Mouse (Mus musculus): ENCODE results near the gene Vwce.

Gene Vwce

DNA sequence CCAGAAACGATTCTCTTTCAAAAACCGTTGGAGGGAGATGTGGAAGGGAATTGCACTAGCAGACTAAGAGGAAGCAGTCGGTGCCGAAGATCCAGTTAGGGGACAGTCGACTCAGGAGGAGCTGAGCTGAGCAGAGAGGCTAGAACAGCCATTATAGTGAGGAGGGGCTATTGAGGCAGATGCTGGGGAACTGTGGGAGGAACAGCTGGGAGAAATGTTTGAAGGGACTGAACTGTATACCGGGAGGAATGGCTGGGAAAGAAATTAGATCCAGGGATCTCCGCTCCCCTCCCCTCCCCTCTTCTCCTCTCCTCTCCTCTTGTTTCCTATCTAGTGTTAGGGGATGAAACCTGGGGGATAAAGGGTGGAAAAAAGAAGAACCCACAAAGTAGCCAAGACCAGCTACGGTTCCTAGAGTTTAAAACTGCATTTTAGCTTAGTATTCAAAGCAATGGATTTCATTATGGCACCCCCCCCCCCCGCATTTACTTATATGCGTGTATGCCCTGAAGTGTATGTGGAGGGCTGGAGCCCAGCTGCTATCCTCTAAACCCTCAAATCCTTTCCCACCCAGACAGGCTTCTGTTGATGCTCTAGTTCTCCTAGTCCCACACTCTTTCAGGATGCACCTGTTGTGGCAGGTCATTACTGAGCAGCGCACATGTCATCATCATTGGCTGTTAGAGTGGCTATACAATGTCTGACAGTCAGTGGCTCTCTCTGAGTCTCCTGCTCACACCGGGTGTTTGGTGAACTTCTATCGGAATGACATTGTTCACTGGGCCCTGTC is 6.8 kb downstream of the Vwce start:
- DNase-seq (ENCODE audit: extremely low spot score), result no peak

- DNase-seq (ENCODE audit: extremely low spot score), result no peak
These were observed 11.6 kb downstream of the Vwce start for GRCm38 (mm10) chr19:10645616-10646015.

GRCm38 (mm10) chr19:10648156-10648555 is 14.1 kb downstream of the Vwce start:
- no peak for DNase-seq (ENCODE audit: extremely low spot score)

DNA sequence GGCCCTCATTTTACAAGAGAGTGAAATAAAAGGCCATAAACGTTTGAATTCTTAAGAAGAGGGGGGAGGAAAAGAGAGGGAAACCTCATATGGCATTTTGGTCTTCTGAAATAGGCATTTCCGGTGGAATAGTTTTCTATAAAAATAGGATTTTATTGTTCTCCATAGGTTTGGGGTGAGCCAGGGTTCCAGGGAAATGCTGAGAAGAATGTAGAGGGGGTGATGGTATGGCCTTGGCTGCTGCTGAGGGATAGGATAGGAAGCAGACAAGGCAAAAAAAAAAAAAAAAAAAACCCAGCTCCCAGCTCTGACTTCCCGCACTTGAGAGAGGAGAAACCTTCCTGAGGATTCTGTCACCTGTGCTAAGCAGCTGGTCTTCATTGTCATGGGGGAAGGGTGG is 22.0 kb downstream of the Vwce start:
- no peak for DNase-seq (ENCODE audit: extremely low spot score)

DNA sequence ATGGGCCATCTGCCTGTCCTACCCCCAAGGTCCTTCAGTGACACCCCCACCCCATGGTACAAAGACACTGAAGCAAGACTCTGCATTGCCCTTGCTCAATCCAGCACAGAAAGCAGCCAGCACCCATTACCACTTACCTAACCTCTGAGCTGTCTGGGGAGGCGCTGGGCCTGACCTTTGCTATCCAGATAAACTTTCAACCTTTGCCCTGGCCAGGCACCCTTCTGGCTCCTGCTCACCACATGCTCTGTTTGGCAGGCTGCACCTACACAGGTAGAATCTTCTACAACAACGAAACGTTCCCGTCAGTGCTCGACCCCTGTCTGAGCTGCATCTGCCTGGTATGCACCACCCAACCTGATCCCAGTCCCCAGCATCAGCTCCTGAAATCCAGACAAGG is 23.7 kb downstream of the Vwce start:
- no peak for DNase-seq (ENCODE audit: extremely low spot score)

DNA sequence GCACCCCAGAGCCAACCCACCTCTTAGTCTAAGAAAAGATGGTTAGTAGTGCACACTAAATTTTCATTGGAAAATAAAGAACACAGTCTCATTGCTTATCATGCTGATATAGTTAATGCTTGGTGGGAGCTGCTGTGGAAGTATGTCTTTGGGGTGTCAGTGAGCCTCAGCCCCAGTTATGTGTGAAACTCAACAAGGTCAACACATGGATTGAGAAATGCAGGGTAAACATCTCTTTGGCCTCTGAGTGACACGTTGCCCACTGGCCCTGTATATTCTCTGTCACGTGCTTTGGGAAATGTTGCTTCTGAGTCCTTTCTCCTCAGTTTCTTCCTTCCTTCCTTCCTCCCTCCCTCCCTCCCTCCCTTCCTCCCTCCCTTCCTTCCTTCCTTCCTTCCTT is 24.4 kb downstream of the Vwce start:
- no peak for DNase-seq (ENCODE audit: extremely low spot score)

DNA sequence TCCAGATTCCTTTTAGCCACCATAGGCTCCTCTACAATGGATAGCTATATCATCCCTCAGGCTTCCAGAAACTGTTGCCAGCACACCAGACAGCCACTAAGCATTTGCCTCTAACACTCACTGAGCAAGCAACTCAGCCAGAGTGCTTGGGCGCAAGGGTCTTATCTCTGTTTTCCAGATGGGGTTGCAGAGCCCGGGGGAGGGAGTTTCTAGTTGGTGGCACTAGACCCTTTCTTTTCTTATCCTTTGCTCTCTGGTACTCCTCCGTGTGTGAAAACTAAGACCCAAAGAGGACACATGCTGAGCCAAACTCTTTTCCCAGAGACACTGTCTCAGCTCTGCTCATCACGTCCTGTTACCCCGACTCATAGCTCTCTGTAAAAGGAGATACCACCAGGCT is 27.4 kb downstream of the Vwce start:
- no peak for DNase-seq (ENCODE audit: extremely low spot score)

GRCm38 (mm10) chr19:10661919-10662318 is 27.9 kb downstream of the Vwce start:
- no peak for DNase-seq (ENCODE audit: extremely low spot score)

GRCm38 (mm10) chr19:10662665-10663064 is 28.7 kb downstream of the Vwce start:
- DNase-seq (ENCODE audit: extremely low spot score), result no peak

DNA sequence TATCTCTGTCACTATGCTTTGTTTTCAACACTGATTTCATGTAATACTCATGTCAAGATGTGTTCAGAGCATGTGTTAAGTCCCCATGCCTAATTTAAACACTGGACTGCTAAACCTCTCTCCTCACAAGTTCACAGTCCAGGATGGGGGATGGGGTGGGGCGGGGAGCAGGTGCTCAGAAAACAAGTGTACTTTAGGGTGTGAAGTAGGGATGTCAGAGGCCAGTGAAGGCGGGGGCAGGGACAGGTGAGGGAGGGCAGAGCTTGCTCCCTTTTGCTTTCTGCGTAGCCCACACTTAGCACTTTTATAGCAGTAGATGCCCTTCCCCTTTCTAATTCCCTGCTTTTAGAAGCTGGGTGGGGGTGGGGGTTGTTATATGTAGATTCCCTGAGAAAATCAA is 31.1 kb downstream of the Vwce start:
- no peak for DNase-seq (ENCODE audit: extremely low spot score)

DNA sequence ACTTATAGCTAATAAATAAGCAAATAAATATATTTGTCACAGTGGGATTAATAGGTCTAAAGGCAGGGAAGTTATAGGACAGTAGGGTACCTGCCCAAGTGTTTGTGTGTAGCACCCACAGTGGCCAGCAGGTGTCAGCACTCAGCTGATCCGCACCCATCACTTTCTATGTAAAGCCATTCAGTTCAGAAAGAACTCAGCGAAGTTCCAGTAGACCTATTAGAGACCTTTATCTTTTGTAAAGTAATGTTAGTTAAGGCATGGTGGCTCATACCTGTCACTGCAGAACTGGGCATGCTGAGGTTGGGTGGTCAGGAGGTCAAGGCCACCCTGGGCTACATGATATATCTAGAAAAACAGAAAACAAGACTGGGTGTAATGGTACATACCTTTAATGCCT is 31.5 kb downstream of the Vwce start:
- DNase-seq (ENCODE audit: extremely low spot score), result peak; percentile 44

GRCm38 (mm10) chr19:10671319-10671718 is 37.3 kb downstream of the Vwce start:
- DNase-seq (ENCODE audit: extremely low spot score), result no peak

GRCm38 (mm10) chr19:10671854-10672417 is 37.9 kb downstream of the Vwce start:
- DNase-seq (ENCODE audit: extremely low spot score), result no peak

DNA sequence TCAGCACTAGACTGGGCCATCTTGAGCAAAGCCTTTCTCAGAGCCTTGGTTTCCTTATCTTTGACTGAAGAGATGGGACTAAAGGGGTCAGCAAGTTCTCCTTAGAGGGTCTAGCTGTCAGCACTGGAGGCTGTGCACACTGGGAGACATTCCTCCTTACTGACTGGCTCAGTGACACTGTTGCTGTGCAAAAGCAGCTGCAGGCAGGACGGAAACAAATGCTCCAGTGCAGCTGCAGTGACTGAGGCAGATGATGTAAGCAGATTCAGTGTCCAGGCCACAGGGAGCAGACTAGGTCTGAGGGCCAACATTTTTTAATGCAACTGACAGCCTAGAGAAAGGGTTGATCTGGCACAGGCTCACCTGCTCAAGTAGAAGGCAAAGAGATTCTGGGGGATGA is 39.3 kb downstream of the Vwce start:
- no peak for DNase-seq (ENCODE audit: extremely low spot score)

GRCm38 (mm10) chr19:10676656-10677055 is 42.6 kb downstream of the Vwce start:
- no peak for DNase-seq (ENCODE audit: extremely low spot score)

DNA sequence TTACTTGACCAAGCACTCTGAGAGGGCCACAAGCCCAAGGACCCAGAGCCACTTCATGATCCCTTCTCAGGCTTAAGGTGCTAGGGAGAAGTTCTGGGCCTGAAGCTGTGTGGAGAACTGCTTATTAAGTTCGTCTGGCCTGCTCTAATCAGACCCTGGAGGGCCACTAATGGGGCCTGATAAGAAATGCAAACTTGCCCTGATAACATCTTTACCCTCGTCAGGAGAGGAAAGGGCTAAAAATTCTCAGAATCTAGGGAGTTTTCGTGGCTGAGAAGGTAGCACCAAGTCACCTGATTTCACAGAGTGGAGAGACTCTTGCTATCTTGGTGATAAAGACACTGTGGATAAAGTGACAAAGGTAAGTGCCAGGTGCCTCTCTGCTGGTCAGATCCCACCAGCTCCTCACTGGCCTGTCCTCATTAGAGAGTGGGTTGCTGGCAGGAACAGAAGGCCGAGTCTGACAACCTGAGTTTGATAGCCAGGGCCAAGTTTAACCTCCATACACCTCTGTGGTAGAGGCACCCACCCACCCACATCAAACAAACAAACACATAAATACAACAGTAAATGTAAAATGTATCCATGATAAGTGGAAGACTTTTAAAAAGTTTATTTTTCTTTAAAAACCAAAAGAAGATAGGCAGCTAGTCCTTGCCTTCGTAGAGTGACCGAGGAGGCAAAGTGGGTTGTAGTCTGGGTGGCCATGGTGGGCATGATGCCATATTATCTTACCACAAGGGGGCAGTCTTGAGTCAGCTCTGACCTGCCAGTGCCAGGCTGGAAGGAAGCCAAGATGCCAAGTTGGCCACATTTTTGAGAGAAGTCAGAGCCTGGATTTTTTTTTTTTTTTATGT is 44.1 kb downstream of the Vwce start, which contains the start of gene Pga5:
Pga5 (minus strand) TSS at position 157 of the 857 bp plus-strand sequence.
- peak; percentile 66 for DNase-seq (ENCODE audit: extremely low spot score)

DNA sequence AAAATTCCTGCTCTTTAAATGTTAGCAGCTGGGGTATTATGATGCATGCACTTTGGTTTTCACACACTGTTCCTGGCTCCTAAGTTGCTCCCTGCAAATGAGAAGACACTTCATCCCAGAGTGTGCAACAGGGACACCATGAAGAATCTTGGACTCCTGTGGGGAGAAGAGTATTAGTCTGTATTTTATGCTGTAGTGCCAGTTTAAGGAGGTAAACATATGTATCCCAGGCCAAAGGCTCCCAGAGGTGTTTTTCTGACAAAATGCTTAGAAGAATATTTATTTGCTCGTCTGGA is 44.7 kb downstream of the Vwce start:
- no peak for DNase-seq (ENCODE audit: extremely low spot score)

DNA sequence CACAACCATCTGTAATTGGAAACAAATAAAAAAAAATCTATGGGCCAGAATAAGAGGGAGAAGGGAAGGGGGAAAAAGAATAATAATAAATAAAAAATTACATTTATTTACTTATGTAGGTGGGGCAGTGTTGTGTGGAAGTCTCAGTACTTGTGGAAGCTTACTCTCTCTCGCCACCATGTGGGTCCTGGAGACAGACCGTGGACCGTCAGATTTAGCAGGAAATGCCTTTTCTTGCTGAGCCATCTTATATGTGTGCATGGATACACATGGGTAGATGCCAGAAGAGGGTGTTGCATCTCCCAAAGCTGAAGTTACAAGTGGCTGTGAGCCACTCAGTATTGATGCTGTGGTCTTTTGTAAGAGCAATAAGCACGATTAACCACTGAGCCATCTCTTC is 47.6 kb downstream of the Vwce start:
- no peak for DNase-seq (ENCODE audit: extremely low spot score)

DNA sequence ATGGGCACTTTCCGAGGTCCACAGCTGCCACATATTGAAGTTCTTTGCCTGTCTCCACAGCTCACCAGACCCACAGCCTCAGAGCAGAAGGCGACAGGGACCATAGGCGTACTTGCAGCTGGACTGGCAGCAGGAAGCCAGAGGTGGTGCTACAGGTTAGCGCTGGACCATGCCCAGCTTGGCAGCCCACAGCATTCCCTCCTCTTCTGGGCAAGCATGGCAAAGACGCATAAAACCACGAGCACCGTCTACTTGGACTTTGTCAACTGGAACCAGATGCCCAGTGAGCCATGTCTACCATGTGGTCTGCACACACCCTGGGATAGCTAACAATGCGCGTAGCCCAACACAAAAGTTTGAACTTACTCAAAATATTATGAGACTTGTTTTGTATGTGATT is 51.1 kb downstream of the Vwce start:
- no peak for DNase-seq (ENCODE audit: extremely low spot score)

DNA sequence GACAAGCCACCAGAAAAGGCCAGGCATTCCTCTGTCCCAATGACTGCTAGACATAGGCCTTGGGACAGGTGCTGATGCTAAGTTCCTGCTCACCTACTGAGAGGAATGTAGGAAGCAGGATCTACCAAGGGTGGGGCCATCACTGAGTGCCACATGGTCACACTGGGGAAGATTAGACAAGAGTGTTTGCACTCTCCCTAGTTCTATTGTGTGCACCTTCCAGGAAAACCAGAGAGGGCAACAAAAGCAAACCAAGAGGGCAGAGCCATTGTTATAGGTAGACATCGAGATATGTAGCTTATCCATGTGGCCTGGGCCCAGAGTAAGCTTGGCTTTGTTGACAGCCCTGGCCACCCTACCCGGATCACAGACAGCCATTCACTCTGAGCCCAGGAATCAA is 51.7 kb downstream of the Vwce start:
- no peak for DNase-seq (ENCODE audit: extremely low spot score)

GRCm38 (mm10) chr19:10688537-10689352 is 54.7 kb downstream of the Vwce start, which contains the start of gene Vps37c:
Vps37c (plus strand) TSS chr19:10688735.
- DNase-seq (ENCODE audit: extremely low spot score), result peak; percentile 97

Measured in embryo, embryonic 9.5 days (tissue).